ENCODE assay signal across 12 mouse cellular contexts in the genomic region with DNA sequence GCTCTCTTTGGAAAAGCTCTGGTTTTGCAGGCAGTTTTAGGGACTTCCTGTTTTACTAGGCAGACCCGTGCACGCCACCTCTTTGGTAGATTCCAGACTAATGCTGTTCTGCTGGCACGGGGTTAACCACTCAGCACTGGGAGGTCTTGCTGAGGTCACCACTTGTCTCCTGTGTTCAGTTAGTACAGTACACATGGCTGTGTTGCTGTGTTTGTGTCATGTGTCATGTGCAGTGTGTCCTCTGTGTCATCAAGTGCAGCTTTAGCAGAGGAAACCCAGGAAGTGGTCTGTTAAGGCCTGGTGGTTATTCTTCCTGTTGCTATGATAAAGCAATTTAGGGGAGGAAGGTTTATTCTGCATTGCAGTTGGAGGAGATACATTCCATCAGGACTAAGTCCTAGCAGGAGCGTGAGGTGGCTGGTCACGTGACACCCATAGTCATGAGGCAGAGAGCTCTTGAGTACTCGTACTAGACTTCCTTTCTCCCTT. TPM values are rescaled to one million over a fixed set of nuclear protein-coding genes. Genes with fewer than 3 reads are reported as not detected.
DNase-seq lines count a peak whose midpoint lies in the region; ATAC-seq and TF ChIP-seq lines count a peak whose summit lies in the region.
"Had no signal": no experiment of that assay in that cellular context is flagged by ENCODE, and none has a peak within 500 bp of the region (broad histone marks: within the 10 kb centered on the region; RNA-seq: fewer than 3 reads in every experiment).

No protein-coding gene starts in this region.

- peaks cover 3% of the 10 kb centered on the region; the same call in 1 of the 2 replicates for H3K36me3 ChIP-seq in heart, embryonic 11.5 days (ENCODE audit: control insufficient read depth, insufficient read depth, low read length)
- H3K36me3 ChIP-seq in liver, postnatal 0 days (replicated peaks; ENCODE audit: insufficient read depth, low read length), result peaks cover 3% of the 10 kb centered on the region
- H3K36me3 ChIP-seq in splenic B cell, adult 2 months (ENCODE audit: control insufficient read depth, insufficient read depth, low read length, poor library complexity, severe bottlenecking), result 0 out of 2 replicates have a peak, but pooled peaks cover 1% of the 10 kb centered on the region

- WGBS in heart, embryonic 11.5 days (ENCODE audit: insufficient replicate concordance), result 33% methylated on average over 6 of the region's 6 CpGs
- WGBS in liver, postnatal 0 days (ENCODE audit: insufficient replicate concordance), result 30% methylated on average over 6 of the region's 6 CpGs

- H3K9me3 ChIP-seq in heart, embryonic 11.5 days (replicated peaks; ENCODE audit: control insufficient read depth, low read length), result no peaks in the 10 kb centered on the region
- no peaks in the 10 kb centered on the region for H3K9me3 ChIP-seq in liver, postnatal 0 days (ENCODE audit: low read length)
- H3K9me3 ChIP-seq: embryonic facial prominence, embryonic 13.5 days; midbrain, embryonic 12.5 days had no signal

- no peak overlapping the region for H3K4me3 ChIP-seq in heart, embryonic 11.5 days (ENCODE audit: low read depth, low read length)
- no peak overlapping the region for H3K4me3 ChIP-seq in bone marrow macrophage, adult 2 months (ENCODE audit: insufficient read depth, low read length)
- no peak overlapping the region for H3K4me3 ChIP-seq in liver, postnatal 0 days (ENCODE audit: low read depth, low read length)
- H3K4me3 ChIP-seq: embryonic facial prominence, embryonic 13.5 days; midbrain, embryonic 12.5 days had no signal

- peak; percentile 68; the same call in 1 of the 2 replicates for ATAC-seq in heart, embryonic 11.5 days (replicated peaks; ENCODE audit: insufficient number of reproducible peaks, low FRiP score, low TSS enrichment)
- ATAC-seq in liver, postnatal 0 days, result peak; percentile 81

- no peak overlapping the region for H3K27ac ChIP-seq in heart, embryonic 11.5 days (ENCODE audit: low read depth, low read length)
- peak overlapping the region; percentile 96 for H3K27ac ChIP-seq in bone marrow macrophage, adult 2 months (ENCODE audit: insufficient read depth, low read depth, low read length)
- H3K27ac ChIP-seq in liver, postnatal 0 days (ENCODE audit: low read depth), result peak overlapping the region; percentile 59
- H3K27ac ChIP-seq: embryonic facial prominence, embryonic 13.5 days; midbrain, embryonic 12.5 days had no signal

- no peaks in the 10 kb centered on the region for H3K27me3 ChIP-seq in heart, embryonic 11.5 days (ENCODE audit: control insufficient read depth, insufficient read depth, low read length)
- no peaks in the 10 kb centered on the region for H3K27me3 ChIP-seq in liver, postnatal 0 days (ENCODE audit: insufficient read depth, low read length)
- H3K27me3 ChIP-seq in splenic B cell, adult 2 months (ENCODE audit: control insufficient read depth, insufficient read depth, low read length, poor library complexity, severe bottlenecking), result no peaks in the 10 kb centered on the region; the same call in 1 of the 2 replicates
- H3K27me3 ChIP-seq: embryonic facial prominence, embryonic 13.5 days; midbrain, embryonic 12.5 days had no signal

- no peak for DNase-seq in heart, adult 8-10 months (ENCODE audit: low spot score)
- no peak for DNase-seq in liver, postnatal 0 days
- peak; percentile 69 for DNase-seq in splenic B cell, adult 2 months (ENCODE audit: low read depth, low spot score)
- no peak for DNase-seq in left cerebral cortex, postnatal 36 days (ENCODE audit: low spot score in 2 of 2)
- no peak for DNase-seq in kidney, adult 9 months
- no peak for DNase-seq in adrenal gland, adult 8-10 months
- DNase-seq: kidney, postnatal 36 days; right cerebral cortex, postnatal 14 days had no signal

- TF ChIP-seq CTCF in bone marrow macrophage, adult 2 months (IDR thresholded peaks at IDR 0.05; ENCODE audit: low read depth, low read length), result no peak
- no peak for TF ChIP-seq CTCF in liver, postnatal 0 days (IDR thresholded peaks at IDR 0.05; ENCODE audit: low read depth)

- H3K9ac ChIP-seq in heart, embryonic 11.5 days (ENCODE audit: low read depth, low read length), result no peak overlapping the region
- no peak overlapping the region for H3K9ac ChIP-seq in liver, postnatal 0 days (replicated peaks)
- H3K9ac ChIP-seq: embryonic facial prominence, embryonic 13.5 days; midbrain, embryonic 12.5 days had no signal

- TF ChIP-seq EP300 in liver, postnatal 0 days (IDR thresholded peaks at IDR 0.05; ENCODE audit: low read depth), result no peak

- peaks cover 5% of the 10 kb centered on the region; the same call in 1 of the 2 replicates for H3K4me1 ChIP-seq in heart, embryonic 11.5 days (ENCODE audit: control insufficient read depth, insufficient read depth, low read length)
- H3K4me1 ChIP-seq in bone marrow macrophage, adult 2 months (ENCODE audit: control insufficient read depth, insufficient read depth, low read length), result peaks cover 40% of the 10 kb centered on the region
- peaks cover 8% of the 10 kb centered on the region; the same call in 1 of the 2 replicates for H3K4me1 ChIP-seq in liver, postnatal 0 days (ENCODE audit: insufficient read depth)
- H3K4me1 ChIP-seq: midbrain, embryonic 12.5 days had no signal

- H3K4me2 ChIP-seq in heart, embryonic 11.5 days, result no peak overlapping the region
- H3K4me2 ChIP-seq in liver, postnatal 0 days (ENCODE audit: low read depth, low read length), result 0 out of 2 replicates have a peak overlapping the region, but pooled peaks have one; percentile 1
- H3K4me2 ChIP-seq: embryonic facial prominence, embryonic 13.5 days; midbrain, embryonic 12.5 days had no signal

- intact Hi-C loops in left cerebral cortex, postnatal 36 days (cut with DNase I), result no loop called here

- no peak for TF ChIP-seq POLR2A in bone marrow macrophage, adult 2 months (IDR thresholded peaks at IDR 0.05; ENCODE audit: borderline replicate concordance, low read depth, low read length)

RNA-seq across cellular contexts. Expression of a gene that starts 10.4 kb away (rescaled TPM):
- polyA plus RNA-seq in heart, embryonic 11.5 days (2014; fragmentation: Nextera tagmentation; extraction: Ambion mirVana), result 4.8 and 5.6 TPM in 2 replicates
- 1 to 10 TPM in 3 of 4 experiments, under 1 TPM in 1; 0.90 to 1.5 (median 1.0) TPM for total RNA-seq in heart, adult 8-10 months (2022)
- polyA plus RNA-seq in bone marrow macrophage, adult 2 months (2012; ENCODE audit: insufficient read depth, insufficient read length, missing spikeins), result 10.2 and 10.6 TPM in 2 replicates
- polyA plus RNA-seq in liver, postnatal 0 days (2015; fragmentation: Nextera tagmentation; extraction: Ambion mirVana), result 1.1 TPM in 2 replicates
- 10 to 100 TPM; 26.2 to 29.5 TPM for total RNA-seq in left cerebral cortex, postnatal 36 days (2021)
- total RNA-seq in adrenal gland, adult 8-10 months (2022), result 1 to 10 TPM; 3.5 to 5.0 (median 3.9) TPM

RNA-seq across cellular contexts. Expression of a gene that starts 26.4 kb away (rescaled TPM):
- polyA plus RNA-seq in heart, embryonic 11.5 days (2014; fragmentation: Nextera tagmentation; extraction: Ambion mirVana), result 22.6 and 25.3 TPM in 2 replicates
- total RNA-seq in heart, adult 8-10 months (2022), result 1 to 10 TPM; 3.6 to 4.3 (median 4.0) TPM
- 45.0 and 48.5 TPM in 2 replicates for polyA plus RNA-seq in bone marrow macrophage, adult 2 months (2012; ENCODE audit: insufficient read depth, insufficient read length, missing spikeins)
- polyA plus RNA-seq in liver, postnatal 0 days (2015; fragmentation: Nextera tagmentation; extraction: Ambion mirVana), result 4.3 and 4.4 TPM in 2 replicates
- 1 to 10 TPM; 5.2 to 6.5 TPM for total RNA-seq in left cerebral cortex, postnatal 36 days (2021)
- 10 to 100 TPM in 2 of 4 experiments, 1 to 10 TPM in 2; 9.0 to 14.0 (median 11.6) TPM for total RNA-seq in adrenal gland, adult 8-10 months (2022)

RNA-seq across cellular contexts. Expression of a gene that starts 26.5 kb away (rescaled TPM):
- polyA plus RNA-seq in heart, embryonic 11.5 days (2014; fragmentation: Nextera tagmentation; extraction: Ambion mirVana), result 5.8 and 6.6 TPM in 2 replicates
- 10 to 100 TPM; 10.6 to 14.9 (median 13.5) TPM for total RNA-seq in heart, adult 8-10 months (2022)
- polyA plus RNA-seq in bone marrow macrophage, adult 2 months (2012; ENCODE audit: insufficient read depth, insufficient read length, missing spikeins), result 27.5 and 28.0 TPM in 2 replicates
- polyA plus RNA-seq in liver, postnatal 0 days (2015; fragmentation: Nextera tagmentation; extraction: Ambion mirVana), result 1.4 and 1.7 TPM in 2 replicates
- 10 to 100 TPM; 14.9 to 18.4 TPM for total RNA-seq in left cerebral cortex, postnatal 36 days (2021)
- 10 to 100 TPM; 74.6 to 88.0 (median 79.3) TPM for total RNA-seq in adrenal gland, adult 8-10 months (2022)

RNA-seq across cellular contexts. Expression of a gene that starts 53.7 kb away (rescaled TPM):
- polyA plus RNA-seq in heart, embryonic 11.5 days (2014; fragmentation: Nextera tagmentation; extraction: Ambion mirVana), result 73.2 and 75.8 TPM in 2 replicates
- total RNA-seq in heart, adult 8-10 months (2022), result 10 to 100 TPM; 41.9 to 50.0 (median 45.1) TPM
- 68.7 and 73.5 TPM in 2 replicates for polyA plus RNA-seq in bone marrow macrophage, adult 2 months (2012; ENCODE audit: insufficient read depth, insufficient read length, missing spikeins)
- polyA plus RNA-seq in liver, postnatal 0 days (2015; fragmentation: Nextera tagmentation; extraction: Ambion mirVana), result 24.4 and 24.7 TPM in 2 replicates
- 100 to 1,000 TPM; 114 to 123 TPM for total RNA-seq in left cerebral cortex, postnatal 36 days (2021)
- 100 to 1,000 TPM in 3 of 4 experiments, 10 to 100 TPM in 1; 96.3 to 115 (median 112) TPM for total RNA-seq in adrenal gland, adult 8-10 months (2022)

Comparison
In these comparisons a context has a peak if more than half of its experiments do, and no peak if none do; other contexts are left out.
1. RNA of a gene that starts 10.4 kb away (total RNA-seq): 26.2 to 29.5 TPM in left cerebral cortex, postnatal 36 days; 3.5 to 5.0 TPM in adrenal gland, adult 8-10 months and 0.90 to 1.5 TPM in heart, adult 8-10 months; every median in the first group is over 4 times any median in the second.